Mouse (Mus musculus) liver, embryonic 14.5 days (tissue): ENCODE results near the gene Nos1ap. TPM values are rescaled to one million over a fixed set of nuclear protein-coding genes. Genes with fewer than 3 reads are reported as not detected.

ENCODE experiments used
- ATAC-seq: fragments of 200-750 bp; cut with Nextera tagmentation; 2 replicates; pipeline ENCODE4 v1.8.0; 2017; ENCODE audit warnings: moderate number of reproducible peaks, mild to moderate bottlenecking, moderate library complexity; ENCODE audit not compliant: insufficient read depth
- DNase-seq, 3 experiments: peaks; one replicate each; pipeline ENCODE4 v3.0.0-alpha.2; 2012 to 2013; ENCODE audit warnings: low read depth in 3 of 3, low spot score in 3 of 3
- H3K27ac ChIP-seq: fragments of 300-500 bp; sonication (generic); 2 replicates; pipeline ENCODE4 v1.5.1; 2014; ENCODE audit warnings: moderate library complexity, mild to moderate bottlenecking, control low read depth, inconsistent platforms
- H3K27me3 ChIP-seq: fragments of 300-500 bp; sonication (generic); 2 replicates; pipeline ENCODE4 v1.6.1; 2014; ENCODE audit warnings: mild to moderate bottlenecking, low read length, moderate library complexity; ENCODE audit not compliant: control insufficient read depth, insufficient read depth
- H3K36me3 ChIP-seq: fragments of 300-500 bp; sonication (generic); replicated peaks from 2 replicates; pipeline ENCODE4 v1.6.1; 2014; ENCODE audit warnings: low read depth; ENCODE audit not compliant: control insufficient read depth, insufficient read depth
- H3K4me1 ChIP-seq, 2 experiments: fragments of 200-500 bp in 1 of 2; fragments of 300-500 bp in 1 of 2; sonication (generic) in 1 of 2; replicated peaks; 2 replicates each; pipeline ENCODE4 v1.6.1; 2012 to 2014; ENCODE audit warnings: antibody characterized with exemption in 1 of 2, inconsistent platforms in 1 of 2, low read length in 1 of 2; ENCODE audit not compliant: control insufficient read depth in 2 of 2, insufficient read depth in 2 of 2
- H3K4me2 ChIP-seq: fragments of 300-500 bp; sonication (generic); 2 replicates; pipeline ENCODE4 v1.6.1; 2014; ENCODE audit warnings: low read depth, mild to moderate bottlenecking, control low read depth, moderate library complexity
- H3K4me3 ChIP-seq, 2 experiments: fragments of 200-500 bp in 1 of 2; fragments of 300-500 bp in 1 of 2; sonication (generic) in 1 of 2; 2 replicates each; pipeline ENCODE4 v1.5.1; 2012 to 2014; ENCODE audit warnings: low read depth in 2 of 2, low read length in 2 of 2, mild to moderate bottlenecking in 2 of 2, control low read depth in 1 of 2, inconsistent platforms in 1 of 2, moderate library complexity in 1 of 2; ENCODE audit not compliant: insufficient read depth in 1 of 2
- H3K9ac ChIP-seq: fragments of 300-500 bp; sonication (generic); replicated peaks from 2 replicates; pipeline ENCODE4 v1.6.1; 2014; ENCODE audit warnings: mild to moderate bottlenecking, control low read depth, moderate library complexity
- H3K9me3 ChIP-seq: fragments of 300-500 bp; sonication (generic); 2 replicates; pipeline ENCODE4 v1.6.1; 2016; ENCODE audit warnings: low read length, mixed read lengths; ENCODE audit not compliant: control insufficient read depth
- CTCF ChIP-seq: IDR thresholded peaks from 2 replicates; pipeline ENCODE4 v1.5.1; 2016; ENCODE audit warnings: antibody characterized with exemption, low read depth, control low read depth
- EP300 ChIP-seq: IDR thresholded peaks from 2 replicates; pipeline ENCODE4 v1.6.1; 2016; ENCODE audit warnings: antibody characterized with exemption, low read depth
- WGBS: fragments of 180-500 bp; shearing (Covaris S2); extraction: QIAGEN DNeasy Blood & Tissue Kit; methylation state at CpG from one replicate; pipeline ENCODE4 v1.1.7; 2014; ENCODE audit not compliant: insufficient replicate concordance; 5-methylcytosine and 5-hydroxymethylcytosine counted together
- polyA plus RNA-seq, 2 experiments: library from polyadenylated mRNA; depleted of rRNA in 1 of 2; stranded (reverse) in 1 of 2; unstranded in 1 of 2; fragments of >200 nt; fragmentation: Nextera tagmentation in 1 of 2; extraction: Ambion mirVana in 1 of 2; gene quantifications; 2 replicates each; pipeline versions ENCODE4 v1.2.1 to v1.2.3; 2012 to 2014

Nos1ap gene
- polyA plus RNA-seq, 2 experiments = 1.8 to 2.2 TPM

- ATAC-seq = peak; percentile 70; the same call in 1 of the 2 replicates
- WGBS = 51% methylated on average over 4 of the region's 4 CpGs
Observed at GRCm38 (mm10) chr1:170630489-170630888, 40.8 kb upstream of the Nos1ap start.

GRCm38 (mm10) chr1:170623432-170623831 is 33.8 kb upstream of the Nos1ap start:
- Histone ChIP-seq H3K4me3 (no peak overlapping the region), H3K4me1 (peaks cover 28 to 31% of the 10 kb centered on the region in 2 experiments), H3K9ac (peak overlapping the region; percentile 65), H3K27me3 (no peaks in the 10 kb centered on the region), H3K27ac (peak overlapping the region; percentile 99), H3K4me2 (peak overlapping the region; percentile 69), H3K36me3 (no peaks in the 10 kb centered on the region), H3K9me3 (no peaks in the 10 kb centered on the region; the same call in 1 of the 2 replicates)
- ATAC-seq (peak; percentile 57), DNase-seq (no peak)
- 72% methylated on average over 1 of the region's 1 CpGs for WGBS
- TF ChIP-seq EP300 (no peak), CTCF (no peak)

More at GRCm38 (mm10) chr1:170630489-170630888, 40.8 kb upstream of the Nos1ap start:
- H3K9ac ChIP-seq = no peak overlapping the region
- DNase-seq = peak in 2 of 3 experiments; percentile 47 to 58
- no peaks in the 10 kb centered on the region; the same call in 1 of the 2 replicates for H3K9me3 ChIP-seq
- no peaks in the 10 kb centered on the region for H3K36me3 ChIP-seq
- H3K27ac ChIP-seq = no peak overlapping the region
- TF ChIP-seq CTCF (no peak), EP300 (no peak)
- no peaks in the 10 kb centered on the region for H3K27me3 ChIP-seq
- no peak overlapping the region for H3K4me3 ChIP-seq
- H3K4me2 ChIP-seq = no peak overlapping the region
- peaks cover 8 to 9% of the 10 kb centered on the region in 2 experiments; a peak in 3 of 4 replicates for H3K4me1 ChIP-seq

GRCm38 (mm10) chr1:170622934-170623333 is 33.3 kb upstream of the Nos1ap start:
- DNase-seq (peak; percentile 89 to 93 (median 92)), ATAC-seq (peak; percentile 100)
- no peaks in the 10 kb centered on the region for H3K27me3 ChIP-seq
- H3K4me3 ChIP-seq = no peak overlapping the region
- H3K9me3 ChIP-seq = no peaks in the 10 kb centered on the region; the same call in 1 of the 2 replicates
- H3K4me1 ChIP-seq = peaks cover 28 to 31% of the 10 kb centered on the region in 2 experiments
- WGBS = under 1% methylated on average over 5 of the region's 5 CpGs
- peak overlapping the region; percentile 99 for H3K27ac ChIP-seq
- peak overlapping the region; percentile 69 for H3K4me2 ChIP-seq
- no peaks in the 10 kb centered on the region for H3K36me3 ChIP-seq
- peak overlapping the region; percentile 65 for H3K9ac ChIP-seq
- peak; percentile 97 for TF ChIP-seq EP300
- no peak for TF ChIP-seq CTCF

- no peaks in the 10 kb centered on the region for H3K9me3 ChIP-seq
- 22% methylated on average over 2 of the region's 2 CpGs for WGBS
- no peak overlapping the region for H3K9ac ChIP-seq
- no peak overlapping the region for H3K27ac ChIP-seq
- no peak overlapping the region for H3K4me3 ChIP-seq
- DNase-seq (no peak), ATAC-seq (no peak)
- no peaks in the 10 kb centered on the region for H3K27me3 ChIP-seq
- no peak overlapping the region for H3K4me2 ChIP-seq
- no peak for TF ChIP-seq EP300
- TF ChIP-seq CTCF = no peak
- H3K36me3 ChIP-seq = no peaks in the 10 kb centered on the region
- H3K4me1 ChIP-seq = peaks cover 28 to 31% of the 10 kb centered on the region in 2 experiments
Observed at GRCm38 (mm10) chr1:170619686-170620374, 30.2 kb upstream of the Nos1ap start.
